Mouse (Mus musculus) left cerebral cortex, adult 9 months (tissue): ENCODE data around the gene Ppm1e.

ENCODE experiments used
- DNase-seq, 2 experiments: peaks; one replicate each; pipeline ENCODE4 v3.0.0; 2022; ENCODE audit warnings: low spot score in 2 of 2

The Ppm1e gene

DNA sequence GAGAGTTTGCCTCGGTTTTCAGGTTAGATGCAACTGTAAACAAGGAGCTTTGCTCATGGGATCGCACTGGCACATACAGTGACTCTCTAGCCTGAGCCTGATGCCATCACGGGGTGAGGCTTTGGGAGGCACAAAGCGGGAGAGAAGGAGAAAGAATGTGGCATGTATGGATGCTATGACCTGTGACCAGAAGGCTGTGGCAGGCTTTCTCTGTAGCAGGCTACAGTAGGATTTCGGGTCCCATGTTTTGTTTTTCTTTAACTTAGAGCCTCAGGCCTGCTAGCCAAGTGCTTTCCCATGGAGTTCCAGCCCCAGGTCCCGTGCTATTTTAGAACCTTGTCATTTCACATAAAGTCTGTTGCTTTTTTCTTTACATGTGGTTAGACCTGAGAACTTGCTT is 108.7 kb downstream of the Ppm1e start:
- no peak for DNase-seq

DNA sequence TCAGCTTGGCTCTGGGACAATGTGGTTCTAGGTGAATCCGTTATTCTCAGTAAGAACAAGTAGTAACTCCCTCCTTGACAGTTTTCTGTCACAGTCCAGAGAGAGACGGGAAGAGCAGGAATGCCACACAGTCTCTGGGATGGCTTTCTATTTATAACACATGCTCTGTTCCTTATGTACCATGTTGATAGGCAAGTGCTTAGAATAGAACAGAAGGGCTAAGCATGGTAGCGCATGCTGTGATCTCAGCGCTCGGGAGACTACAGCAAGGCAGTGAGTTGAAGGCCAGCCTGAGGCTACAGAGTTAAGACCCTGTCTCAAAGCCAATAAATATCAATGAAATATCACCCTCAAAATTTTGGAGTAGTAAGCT is 111.3 kb downstream of the Ppm1e start:
- DNase-seq = no peak

DNA sequence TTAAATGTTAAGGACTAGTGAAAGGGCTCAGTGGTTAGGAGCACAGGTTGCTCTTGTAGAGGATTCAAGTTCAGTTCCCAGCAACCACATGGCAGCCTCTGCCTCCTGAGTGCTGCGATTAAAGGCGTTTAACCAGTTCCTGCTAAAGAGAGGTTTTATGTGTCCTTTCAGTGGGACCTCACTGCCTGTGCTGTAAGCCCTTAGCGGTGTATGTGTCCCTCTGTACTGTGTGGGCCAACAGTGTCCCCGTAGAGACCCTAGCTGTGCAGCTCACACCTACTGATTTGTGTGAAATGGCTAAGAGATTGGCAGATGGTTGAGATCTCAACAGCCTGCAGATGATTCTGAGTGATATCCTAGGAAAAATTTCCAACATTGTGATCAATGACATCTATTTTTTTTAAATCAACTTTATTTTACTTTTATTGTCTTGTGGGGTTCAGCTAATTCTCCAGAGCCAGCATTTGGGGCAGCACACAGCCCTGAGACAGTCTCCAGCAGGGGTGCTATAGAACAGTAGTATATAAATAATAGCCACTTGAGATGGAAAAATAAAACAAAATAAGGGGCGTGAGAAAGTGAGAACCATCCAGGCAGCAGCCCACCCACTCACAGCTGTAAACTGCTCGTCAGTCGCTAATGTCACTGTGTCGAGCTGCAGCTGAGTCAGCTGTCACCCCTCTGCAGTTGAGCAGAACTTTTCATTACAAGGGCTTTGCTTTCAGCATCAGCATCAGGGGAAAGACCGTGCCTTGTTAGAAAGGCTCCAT is 111.9 kb downstream of the Ppm1e start:
- DNase-seq = no peak

DNA sequence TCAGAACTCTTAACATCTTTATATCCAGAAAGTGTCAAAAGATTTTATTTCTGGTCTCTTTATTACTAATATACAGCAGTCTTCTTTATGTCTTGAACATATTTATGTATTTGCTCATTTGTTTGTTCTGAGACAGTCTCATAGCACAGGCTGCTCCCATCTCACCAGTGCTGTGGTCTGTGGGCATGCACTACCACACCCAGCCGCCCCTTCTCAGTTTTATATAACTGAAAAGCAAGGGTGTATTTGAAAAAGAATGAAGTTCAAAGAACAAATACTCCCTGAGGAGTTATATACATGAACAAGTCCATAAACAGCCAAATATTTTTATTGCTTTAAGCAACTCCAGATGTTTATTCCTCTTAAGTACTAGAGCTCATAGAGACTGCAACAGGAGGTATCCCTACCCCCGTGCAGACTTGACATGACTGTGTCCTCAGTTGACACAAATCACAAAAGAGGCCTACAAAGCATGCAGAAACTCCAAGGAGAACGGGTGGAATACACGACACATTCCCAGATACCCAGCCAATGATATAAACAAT is 112.6 kb downstream of the Ppm1e start:
- DNase-seq = no peak

DNA sequence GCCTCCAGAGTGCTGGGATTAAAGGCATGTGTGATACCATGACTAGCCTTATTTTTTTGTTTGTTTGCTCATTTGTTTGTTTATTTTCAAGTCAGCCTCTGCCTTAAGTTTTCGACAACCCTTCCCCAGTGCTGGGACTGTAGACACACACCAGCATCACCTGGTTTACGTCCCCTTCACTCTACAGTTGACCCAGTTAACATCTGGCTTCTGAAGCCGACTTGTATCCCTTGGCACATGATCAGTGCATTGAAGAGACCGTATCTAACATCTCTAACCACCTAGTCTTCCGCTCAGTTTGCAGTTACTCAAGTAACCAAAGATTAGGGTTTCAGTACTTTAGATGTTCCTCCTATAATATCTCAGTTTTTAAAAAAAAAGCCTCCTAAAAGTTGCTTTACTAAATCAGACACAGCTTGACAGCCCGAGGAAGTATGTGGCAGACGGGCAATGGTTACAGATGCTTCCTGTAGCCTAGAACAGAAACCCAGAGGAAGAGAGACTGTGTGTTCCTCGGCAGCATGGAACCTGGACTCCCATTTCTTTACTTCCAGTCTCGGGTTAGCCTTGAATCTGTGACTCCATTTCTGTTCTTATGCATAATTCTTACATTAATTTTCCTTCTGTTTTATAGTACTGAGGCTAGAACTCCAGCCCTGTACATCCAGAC is 113.5 kb downstream of the Ppm1e start:
- DNase-seq = no peak

DNA sequence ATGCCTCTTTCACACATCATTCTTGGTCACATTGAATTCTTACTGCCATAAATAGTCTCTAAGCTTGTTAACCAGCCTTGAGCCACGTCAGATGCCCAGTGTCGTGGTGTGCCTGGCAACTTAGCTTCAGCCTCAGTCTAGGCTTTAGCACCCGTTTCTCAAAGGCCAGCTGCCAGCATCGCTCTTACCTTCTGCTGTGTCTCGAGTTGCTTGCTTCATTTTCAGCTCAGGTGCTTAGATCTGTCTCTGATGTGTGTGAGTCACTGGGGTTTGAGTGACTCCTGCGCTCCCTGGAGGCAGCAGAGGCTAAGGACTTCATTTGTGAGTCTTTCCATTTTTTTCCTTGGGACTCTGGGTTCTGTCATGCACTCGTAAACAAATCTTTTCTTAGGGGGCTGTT is 117.6 kb downstream of the Ppm1e start:
- peak in 1 of 2 experiments; percentile 61 for DNase-seq

DNA sequence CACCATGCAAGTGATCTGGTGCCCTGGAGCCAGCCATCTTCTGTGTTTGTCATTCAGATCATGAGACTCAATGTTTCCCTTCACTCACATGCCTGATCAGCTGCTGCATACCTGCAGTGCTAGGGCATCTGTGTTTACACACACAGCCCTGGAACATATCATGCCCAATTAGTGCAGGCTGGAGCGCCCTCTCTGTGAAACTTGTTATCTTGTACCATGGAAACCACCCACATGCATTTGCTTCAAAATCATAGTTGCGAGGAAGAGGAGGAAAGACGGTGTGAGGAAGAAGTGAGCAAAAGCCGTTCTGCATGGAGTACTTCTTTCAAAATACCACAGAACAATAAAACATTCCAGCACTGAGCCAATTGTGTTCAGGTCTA is 118.0 kb downstream of the Ppm1e start:
- peak in 1 of 2 experiments; percentile 47 for DNase-seq

DNA sequence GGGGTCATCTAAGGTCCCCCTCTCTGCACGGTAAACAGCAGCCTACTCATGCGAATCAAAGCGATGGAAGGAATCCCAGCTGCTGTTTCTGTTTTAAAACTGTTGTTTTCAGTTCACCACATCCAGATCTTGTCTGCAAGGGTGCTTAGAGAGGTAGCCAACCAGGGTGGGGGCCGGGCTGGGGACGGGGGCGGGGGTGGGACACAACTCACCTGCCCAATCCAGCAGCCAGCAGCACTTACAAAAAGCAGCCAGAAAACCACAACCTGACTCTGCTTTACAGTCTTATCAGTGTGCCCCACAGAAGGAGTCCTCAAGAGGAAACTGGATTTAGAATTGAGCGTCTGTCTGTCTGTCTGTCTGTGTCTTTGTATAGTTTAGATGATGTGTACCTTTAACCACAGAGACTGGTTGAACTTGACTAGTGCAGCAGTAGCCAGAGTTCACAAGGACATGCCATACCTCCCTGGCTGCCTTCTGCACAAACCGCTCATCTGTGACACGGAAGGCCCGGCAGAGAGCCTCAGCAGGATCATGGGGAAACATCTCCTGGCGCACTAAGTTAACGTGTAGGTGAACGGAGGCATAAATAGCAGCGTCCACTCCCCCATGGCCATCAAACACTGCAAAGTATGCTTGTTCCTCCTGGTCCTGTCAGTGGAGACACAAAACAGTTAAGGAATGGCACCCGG is 118.5 kb downstream of the Ppm1e start:
- no peak for DNase-seq

DNA sequence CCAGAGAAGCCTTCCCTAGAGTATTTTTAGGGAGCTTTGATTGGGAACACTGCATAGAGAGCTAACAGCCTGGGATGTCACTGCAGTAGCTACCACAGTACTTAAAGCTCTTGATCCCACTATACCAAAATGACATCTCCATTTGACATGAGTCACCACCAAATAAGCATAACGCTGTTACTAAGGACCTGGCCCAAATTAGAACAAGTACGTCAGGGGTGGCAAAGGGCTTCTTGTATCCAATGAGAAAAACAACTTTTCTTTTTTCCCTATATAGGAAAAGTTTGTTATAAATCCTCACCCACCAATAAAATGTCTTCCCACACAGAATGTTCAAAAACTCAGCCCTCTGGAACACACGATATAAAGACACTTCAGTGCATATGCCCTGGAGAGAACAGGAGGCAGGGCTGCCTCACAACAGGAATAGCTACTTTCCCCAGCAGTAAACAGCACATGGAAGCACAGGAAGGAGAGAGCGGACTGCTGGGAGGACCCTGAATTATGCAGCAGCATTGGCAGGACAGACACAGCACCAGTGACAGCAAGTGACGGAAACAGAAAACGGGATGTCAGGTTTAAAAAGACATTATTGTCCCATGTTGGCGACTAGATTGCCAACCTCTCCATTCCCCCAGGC is 119.8 kb downstream of the Ppm1e start:
- peak in 1 of 2 experiments; percentile 51 for DNase-seq

DNA sequence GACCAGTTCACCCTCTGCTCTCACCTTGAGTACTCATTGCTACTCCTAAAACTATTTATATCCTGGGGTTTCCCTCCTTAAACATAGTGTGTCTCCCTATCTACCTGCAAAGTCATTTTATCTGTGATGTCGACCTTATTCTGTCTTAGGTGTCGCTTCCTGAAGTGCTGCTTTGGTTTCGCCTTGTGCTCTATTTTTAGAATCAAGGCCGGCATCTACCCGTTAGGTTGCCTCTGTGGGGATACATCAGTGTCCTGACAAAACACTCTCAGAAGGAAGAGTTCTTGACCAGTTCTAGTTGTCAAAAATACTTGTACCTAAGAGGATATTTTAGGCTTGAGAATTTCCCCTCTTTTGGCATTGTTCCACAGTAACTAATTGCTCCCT is 123.3 kb downstream of the Ppm1e start:
- DNase-seq = no peak

DNA sequence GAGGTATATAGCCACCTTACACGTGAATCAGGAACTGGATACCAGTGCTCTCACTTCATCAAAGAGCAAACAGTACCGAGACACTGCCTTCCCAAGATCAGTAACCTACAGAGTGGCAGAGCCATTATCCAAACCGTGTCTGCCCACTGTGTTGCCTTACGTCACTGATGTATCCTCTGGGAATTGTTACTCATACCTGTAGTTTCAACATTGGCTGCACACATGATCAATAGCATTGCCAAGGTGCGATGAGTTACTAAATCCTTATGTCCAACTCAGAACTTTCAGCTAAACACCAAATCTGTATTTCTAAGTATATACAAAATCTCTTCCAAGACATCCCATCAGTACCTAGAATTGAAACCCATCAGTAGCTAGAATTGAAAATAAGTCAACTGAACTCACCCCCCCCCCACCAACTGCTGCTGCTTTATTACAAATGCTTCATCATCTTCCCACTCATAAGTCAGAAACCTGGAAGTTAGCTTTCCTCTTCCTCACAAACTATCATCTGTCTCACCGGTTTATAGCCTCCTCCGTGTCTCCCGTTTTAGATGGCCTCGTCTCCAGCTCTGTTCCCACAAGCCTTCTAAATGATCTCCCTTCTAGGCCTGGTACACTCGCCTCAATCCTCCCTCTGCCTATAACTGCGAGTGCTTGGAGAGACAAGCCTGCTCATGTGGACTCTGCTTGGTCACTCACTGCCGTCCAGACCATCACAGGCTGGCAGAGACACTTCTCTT is 123.9 kb downstream of the Ppm1e start:
- no peak for DNase-seq

DNA sequence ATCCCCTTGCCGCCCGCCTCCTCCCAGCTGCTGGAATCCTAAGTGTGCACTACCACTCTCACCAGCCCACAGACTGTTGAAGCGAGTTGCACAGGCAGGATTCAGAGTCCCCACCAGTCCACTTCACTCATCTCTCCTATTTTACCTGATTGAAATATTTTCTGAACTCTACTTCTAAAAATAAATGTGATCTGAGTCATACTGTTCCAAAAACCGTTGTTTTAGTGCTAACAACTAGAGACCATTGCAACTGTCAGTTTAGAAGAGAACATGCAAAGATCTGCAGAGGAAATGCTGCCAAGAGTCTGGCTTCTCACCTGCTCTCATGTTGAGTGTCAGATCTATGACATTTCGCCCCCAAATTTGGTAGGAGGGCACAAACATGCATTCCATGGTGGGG is 125.4 kb downstream of the Ppm1e start:
- no peak for DNase-seq

DNA sequence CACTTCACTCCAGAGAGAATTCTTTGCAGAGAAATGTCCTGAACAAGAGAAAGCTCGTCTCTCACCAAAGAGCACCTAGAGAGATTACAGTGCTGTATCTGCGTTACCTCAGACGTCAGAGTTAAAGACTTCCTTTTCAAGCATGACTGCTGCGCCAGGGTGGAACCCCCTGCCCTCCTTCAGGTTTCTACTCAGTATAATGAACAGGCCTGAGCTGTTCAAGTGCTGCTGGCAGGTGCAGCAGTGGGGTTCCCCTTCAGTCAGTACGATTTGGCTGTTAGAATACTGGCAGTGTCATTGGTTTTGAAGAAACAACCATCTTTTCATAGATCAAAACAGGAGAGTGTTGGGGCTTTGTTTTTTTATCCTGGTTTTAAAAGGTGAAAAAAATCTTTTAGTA is 131.8 kb downstream of the Ppm1e start:
- DNase-seq = no peak

DNA sequence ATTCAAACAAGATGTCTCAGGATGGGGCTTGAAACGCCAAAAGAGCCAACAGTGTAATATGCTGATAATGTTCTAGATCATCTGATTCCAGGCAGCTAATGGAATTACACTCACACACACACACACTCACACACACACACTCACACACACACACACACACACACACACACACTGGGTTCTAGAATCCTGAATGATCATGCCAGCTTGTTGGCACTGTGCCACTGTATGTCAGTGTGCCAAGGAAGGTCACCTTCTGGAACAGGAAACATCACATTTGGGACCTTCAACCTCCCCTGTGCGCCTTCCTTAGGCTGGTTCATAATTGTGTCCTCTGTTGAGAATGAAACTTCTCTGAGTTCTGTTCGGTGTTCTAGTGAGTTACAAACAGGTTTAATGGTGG is 136.1 kb downstream of the Ppm1e start:
- no peak for DNase-seq

DNA sequence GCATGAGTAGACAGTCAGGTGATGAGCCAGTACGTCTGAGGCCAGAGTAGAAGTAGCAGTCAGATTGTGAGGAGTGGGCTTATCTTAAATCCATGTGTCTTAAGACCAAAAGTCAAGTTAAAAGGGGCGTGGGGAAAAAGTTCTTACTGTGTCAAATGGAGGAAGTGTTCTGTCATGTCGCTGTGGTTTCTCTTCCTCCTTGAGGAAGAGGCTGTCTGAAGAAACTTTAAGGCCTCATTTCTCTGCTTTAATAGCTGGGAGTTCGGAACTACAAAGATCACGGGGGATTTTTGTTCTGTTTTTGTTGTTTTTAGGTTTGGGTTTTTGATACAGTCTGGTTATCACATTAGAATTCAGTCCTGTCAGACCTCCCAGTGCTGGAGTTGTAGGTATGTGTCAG is 146.5 kb downstream of the Ppm1e start:
- no peak for DNase-seq
